Mouse (Mus musculus) heart, embryonic 16.5 days (tissue): ENCODE measurements at regions not wholly inside any gene's neighbourhood (a gene's known extent, or its start where the extent isn't known, plus 50 kb on each side); places are given as distances from the start of the nearest gene placed in this dataset.

Experiments used
- ATAC-seq: fragments of 200-750 bp; cut with Nextera tagmentation; replicated peaks from 2 replicates; pipeline ENCODE4 v1.8.0; 2017; ENCODE audit warnings: moderate number of reproducible peaks; ENCODE audit not compliant: insufficient read depth, low FRiP score; ENCODE audit errors: extremely low read depth
- H3K27ac ChIP-seq: fragments of 300-500 bp; sonication (generic); 2 replicates; pipeline ENCODE4 v1.5.1; 2014; ENCODE audit warnings: mild to moderate bottlenecking, low read length, control low read depth, moderate library complexity
- H3K27me3 ChIP-seq: fragments of 300-500 bp; sonication (generic); 2 replicates; pipeline ENCODE4 v1.6.1; 2014; ENCODE audit warnings: low read length, mixed read lengths; ENCODE audit not compliant: control insufficient read depth, insufficient read depth
- H3K36me3 ChIP-seq: fragments of 300-500 bp; sonication (generic); 2 replicates; pipeline ENCODE4 v1.6.1; 2014; ENCODE audit not compliant: control insufficient read depth, insufficient read depth
- H3K4me1 ChIP-seq: fragments of 300-500 bp; sonication (generic); 2 replicates; pipeline ENCODE4 v1.6.1; 2014; ENCODE audit warnings: low read length, mixed read lengths; ENCODE audit not compliant: control insufficient read depth, insufficient read depth
- H3K4me2 ChIP-seq: fragments of 300-500 bp; sonication (generic); 2 replicates; pipeline ENCODE4 v1.6.1; 2014; ENCODE audit warnings: low read depth, mild to moderate bottlenecking, control low read depth, low read length
- H3K4me3 ChIP-seq: fragments of 300-500 bp; sonication (generic); 2 replicates; pipeline ENCODE4 v1.5.1; 2014; ENCODE audit warnings: mild to moderate bottlenecking, control low read depth, low read length
- H3K9ac ChIP-seq: fragments of 300-500 bp; sonication (generic); 2 replicates; pipeline ENCODE4 v1.6.1; 2014; ENCODE audit warnings: low read length, control low read depth
- H3K9me3 ChIP-seq: fragments of 300-500 bp; sonication (generic); replicated peaks from 2 replicates; pipeline ENCODE4 v1.6.1; 2016; ENCODE audit warnings: low read length; ENCODE audit not compliant: control insufficient read depth
- WGBS: fragments of 180-500 bp; shearing (Covaris S2); extraction: QIAGEN DNeasy Blood & Tissue Kit; methylation state at CpG from one replicate; pipeline ENCODE4 v1.1.7; 2014; 5-methylcytosine and 5-hydroxymethylcytosine counted together

GRCm38 (mm10) chr9:78879955-78880642 is 264.8 kb downstream of the Cd109 start:
- H3K4me3 ChIP-seq, result no peak overlapping the region
- H3K36me3 ChIP-seq, result no peaks in the 10 kb centered on the region
- no peak overlapping the region for H3K9ac ChIP-seq
- peak overlapping the region; percentile 7; the same call in 1 of the 2 replicates for H3K27ac ChIP-seq
- no peaks in the 10 kb centered on the region for H3K4me1 ChIP-seq
- ATAC-seq, result no peak
- no peaks in the 10 kb centered on the region for H3K27me3 ChIP-seq
- WGBS, result 55% methylated on average over 6 of the region's 6 CpGs
- no peak overlapping the region for H3K4me2 ChIP-seq
- no peaks in the 10 kb centered on the region for H3K9me3 ChIP-seq

GRCm38 (mm10) chr9:78880643-78881306 is 265.4 kb downstream of the Cd109 start:
- no peak overlapping the region for H3K4me2 ChIP-seq
- no peaks in the 10 kb centered on the region for H3K9me3 ChIP-seq
- H3K27me3 ChIP-seq, result no peaks in the 10 kb centered on the region
- no peak overlapping the region for H3K4me3 ChIP-seq
- no peaks in the 10 kb centered on the region for H3K36me3 ChIP-seq
- H3K27ac ChIP-seq, result no peak overlapping the region
- H3K4me1 ChIP-seq, result no peaks in the 10 kb centered on the region
- H3K9ac ChIP-seq, result no peak overlapping the region
- ATAC-seq, result no peak
- 76% methylated on average over 4 of the region's 4 CpGs for WGBS

- Histone ChIP-seq H3K27me3 (no peaks in the 10 kb centered on the region), H3K36me3 (no peaks in the 10 kb centered on the region), H3K4me1 (no peaks in the 10 kb centered on the region), H3K4me2 (no peak overlapping the region), H3K9ac (no peak overlapping the region), H3K9me3 (no peaks in the 10 kb centered on the region), H3K4me3 (no peak overlapping the region), H3K27ac (no peak overlapping the region)
- ATAC-seq, result no peak
- 69% methylated on average over 5 of the region's 5 CpGs for WGBS
Measured at GRCm38 (mm10) chr9:78881307-78881790, 266.0 kb downstream of the Cd109 start.

- Histone ChIP-seq H3K4me1 (no peaks in the 10 kb centered on the region), H3K9me3 (no peaks in the 10 kb centered on the region), H3K4me2 (no peak overlapping the region), H3K9ac (no peak overlapping the region), H3K27ac (no peak overlapping the region), H3K4me3 (no peak overlapping the region), H3K27me3 (no peaks in the 10 kb centered on the region), H3K36me3 (no peaks in the 10 kb centered on the region)
- 49% methylated on average over 9 of the region's 9 CpGs for WGBS
- no peak for ATAC-seq
Measured at GRCm38 (mm10) chr9:78903211-78903610, 287.9 kb downstream of the Cd109 start.

- no peaks in the 10 kb centered on the region for H3K27me3 ChIP-seq
- no peak overlapping the region for H3K9ac ChIP-seq
- H3K4me2 ChIP-seq, result no peak overlapping the region
- no peak overlapping the region for H3K27ac ChIP-seq
- H3K9me3 ChIP-seq, result no peaks in the 10 kb centered on the region
- WGBS, result 50% methylated on average over 1 of the region's 1 CpGs
- no peak for ATAC-seq
- no peaks in the 10 kb centered on the region for H3K4me1 ChIP-seq
- no peaks in the 10 kb centered on the region for H3K36me3 ChIP-seq
- no peak overlapping the region for H3K4me3 ChIP-seq
Measured at GRCm38 (mm10) chr9:78917336-78917735, 302.0 kb downstream of the Cd109 start.

- no peaks in the 10 kb centered on the region for H3K9me3 ChIP-seq
- no peaks in the 10 kb centered on the region for H3K27me3 ChIP-seq
- no peak overlapping the region for H3K4me2 ChIP-seq
- no peak overlapping the region for H3K9ac ChIP-seq
- no peak overlapping the region for H3K27ac ChIP-seq
- peaks cover 6% of the 10 kb centered on the region; the same call in 1 of the 2 replicates for H3K4me1 ChIP-seq
- 64% methylated on average over 7 of the region's 7 CpGs for WGBS
- H3K4me3 ChIP-seq, result no peak overlapping the region
- no peaks in the 10 kb centered on the region for H3K36me3 ChIP-seq
- ATAC-seq, result no peak
Measured at GRCm38 (mm10) chr9:78925977-78926593, 310.7 kb downstream of the Cd109 start.

- Histone ChIP-seq H3K9me3 (no peaks in the 10 kb centered on the region), H3K4me1 (no peaks in the 10 kb centered on the region), H3K4me2 (no peak overlapping the region), H3K9ac (no peak overlapping the region), H3K4me3 (no peak overlapping the region), H3K27ac (no peak overlapping the region), H3K27me3 (no peaks in the 10 kb centered on the region), H3K36me3 (no peaks in the 10 kb centered on the region)
- ATAC-seq, result no peak
Measured at GRCm38 (mm10) chr9:78941648-78942047, 326.3 kb downstream of the Cd109 start.

GRCm38 (mm10) chr9:78964813-78965212 is 349.5 kb downstream of the Cd109 start:
- Histone ChIP-seq H3K27me3 (no peaks in the 10 kb centered on the region), H3K4me2 (no peak overlapping the region)
- 40% methylated on average over 1 of the region's 1 CpGs for WGBS

More at GRCm38 (mm10) chr9:78964813-78965212, 349.5 kb downstream of the Cd109 start:
- no peak for ATAC-seq
- no peak overlapping the region for H3K27ac ChIP-seq
- no peak overlapping the region for H3K4me3 ChIP-seq
- H3K9ac ChIP-seq, result no peak overlapping the region
- H3K9me3 ChIP-seq, result no peaks in the 10 kb centered on the region
- H3K4me1 ChIP-seq, result no peaks in the 10 kb centered on the region
- H3K36me3 ChIP-seq, result no peaks in the 10 kb centered on the region
